Mouse (Mus musculus): Measurements from ENCODE around the gene E330017A01Rik.

DNA sequence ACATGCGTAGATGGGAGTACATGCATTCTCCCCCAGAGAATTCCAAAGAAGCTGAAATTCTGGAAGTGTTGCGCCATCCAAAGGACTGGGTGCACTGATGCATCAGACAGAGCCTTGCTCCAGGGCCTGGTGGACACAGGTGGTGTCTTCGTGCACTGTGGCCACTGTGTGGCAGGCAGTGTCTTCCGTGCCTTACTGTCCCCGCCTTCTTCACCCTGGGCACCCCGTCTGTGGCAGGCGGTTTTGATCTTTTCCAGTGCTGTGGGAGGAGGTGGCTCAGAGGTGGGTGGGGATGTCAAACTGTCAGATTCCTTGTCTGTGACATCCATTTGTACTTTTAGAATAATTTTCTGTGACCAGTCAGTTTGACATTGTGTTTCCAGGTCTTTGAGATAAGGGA lies 40.1 kb upstream of the E330017A01Rik start:
- no peak for TF ChIP-seq CTCF (IDR thresholded peaks at IDR 0.05)
- TF ChIP-seq EP300 (IDR thresholded peaks at IDR 0.05) = no peak
